16 mouse cellular contexts compared by ENCODE assay signal in the genomic region with DNA sequence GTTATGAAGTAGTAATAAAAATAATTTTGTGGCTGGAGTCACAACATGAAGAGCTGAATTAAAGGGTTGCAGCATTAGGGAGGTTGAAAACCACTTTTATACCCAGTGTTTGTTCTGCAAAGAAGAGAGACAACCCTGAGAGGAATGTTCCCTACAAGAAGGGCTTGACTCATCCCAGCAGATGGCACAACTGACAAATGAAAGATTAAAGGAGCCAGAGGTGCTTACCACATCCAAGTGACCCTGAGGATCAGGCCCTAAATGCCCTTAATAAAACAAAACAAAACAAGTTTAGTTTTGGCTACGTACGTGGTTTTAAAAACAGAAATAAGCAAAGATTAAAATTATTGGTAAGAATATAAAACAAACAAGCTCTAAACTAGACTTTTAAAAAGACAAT.
"Had no signal": no experiment of that assay in that cellular context is flagged by ENCODE, and none has a peak within 500 bp of the region (broad histone marks: within the 10 kb centered on the region; RNA-seq: fewer than 3 reads in every experiment).

No protein-coding gene starts in this region.

- H3K4me3 ChIP-seq: kidney, embryonic 15.5 days; left cerebral cortex, adult 2 months; liver, embryonic 13.5 days; stomach, embryonic 15.5 days had no signal

- H3K4me2 ChIP-seq: kidney, embryonic 15.5 days; liver, embryonic 13.5 days; midbrain, embryonic 11.5 days; stomach, embryonic 15.5 days had no signal

- H3K4me1 ChIP-seq: kidney, embryonic 15.5 days; liver, embryonic 13.5 days; stomach, embryonic 15.5 days had no signal

- H3K27ac ChIP-seq: kidney, embryonic 15.5 days; left cerebral cortex, adult 2 months; liver, embryonic 13.5 days; stomach, embryonic 15.5 days had no signal

- H3K36me3 ChIP-seq: kidney, embryonic 15.5 days; liver, embryonic 13.5 days; stomach, embryonic 15.5 days had no signal

- H3K9me3 ChIP-seq: kidney, embryonic 15.5 days; liver, embryonic 13.5 days; stomach, embryonic 15.5 days had no signal

- DNase-seq: kidney, postnatal 10 days; kidney, postnatal 36 days; layer of hippocampus, postnatal 36 days; liver, embryonic 13.5 days; lung, adult 2 months; lung, postnatal 14 days; lung, postnatal 4 days; midbrain, embryonic 14.5 days; retina, postnatal 1 day; right cerebral cortex, postnatal 25 days; spleen, adult 18-20 months; thymus, postnatal 25 days had no signal

- H3K27me3 ChIP-seq: kidney, embryonic 15.5 days; liver, embryonic 13.5 days; stomach, embryonic 15.5 days had no signal

- H3K9ac ChIP-seq: kidney, embryonic 15.5 days; liver, embryonic 13.5 days; stomach, embryonic 15.5 days had no signal
